Mouse (Mus musculus): Measurements from ENCODE around the gene Trak1. TPM values are rescaled to one million over a fixed set of nuclear protein-coding genes. Genes with fewer than 3 reads are reported as not detected.

The Trak1 gene
- polyA plus RNA-seq, 1 experiment from 2014 or later = 9.3 TPM

- 2% methylated on average over 48 of the region's 48 CpGs for WGBS
- ATAC-seq (ENCODE audit: insufficient number of reproducible peaks, low FRiP score, low TSS enrichment, low read depth) = no peak
- peak; percentile 58 for DNase-seq (ENCODE audit: low spot score)
- no peaks in the 10 kb centered on the region; the same call in 1 of the 2 replicates for H3K4me1 ChIP-seq (ENCODE audit: control insufficient read depth, insufficient read depth, low read length)
- peak overlapping the region; percentile 55 for H3K4me2 ChIP-seq (ENCODE audit: low read depth, severe bottlenecking)
- H3K27me3 ChIP-seq (ENCODE audit: control insufficient read depth, insufficient read depth, low read length) = peaks cover 39% of the 10 kb centered on the region
- H3K9me3 ChIP-seq (ENCODE audit: control insufficient read depth, low read length) = no peaks in the 10 kb centered on the region
- H3K27ac ChIP-seq (replicated peaks; ENCODE audit: low read depth, low read length) = no peak overlapping the region
- peak overlapping the region; percentile 20 for H3K4me3 ChIP-seq (ENCODE audit: low read depth, low read length)
- peak overlapping the region; percentile 27; the same call in 1 of the 2 replicates for H3K9ac ChIP-seq (ENCODE audit: low read length)
- H3K36me3 ChIP-seq (ENCODE audit: control insufficient read depth, insufficient read depth, low read length) = no peaks in the 10 kb centered on the region
Observed at GRCm38 (mm10) chr9:121494006-121494767, 196.9 kb downstream of the Trak1 start.

- ATAC-seq (ENCODE audit: insufficient number of reproducible peaks, low FRiP score, low TSS enrichment, low read depth) (no peak), DNase-seq (ENCODE audit: low spot score) (peak; percentile 61)
- Histone ChIP-seq H3K9me3 (ENCODE audit: control insufficient read depth, low read length) (no peaks in the 10 kb centered on the region), H3K27ac (replicated peaks; ENCODE audit: low read depth, low read length) (no peak within 1 kb of the TSS), H3K4me3 (ENCODE audit: low read depth, low read length) (peak within 1 kb of the TSS; percentile 20; the same call in 1 of the 2 replicates), H3K4me1 (ENCODE audit: control insufficient read depth, insufficient read depth, low read length) (no peaks in the 10 kb centered on the region; the same call in 1 of the 2 replicates), H3K4me2 (ENCODE audit: low read depth, severe bottlenecking) (peak within 1 kb of the TSS; percentile 55), H3K36me3 (ENCODE audit: control insufficient read depth, insufficient read depth, low read length) (no peaks in the 10 kb centered on the region), H3K9ac (ENCODE audit: low read length) (no peak within 1 kb of the TSS), H3K27me3 (ENCODE audit: control insufficient read depth, insufficient read depth, low read length) (peaks cover 39% of the 10 kb centered on the region)
- WGBS = 1% methylated on average over 12 of the region's 12 CpGs
Observed at GRCm38 (mm10) chr9:121495529-121495928, 198.2 kb downstream of the Trak1 start, which contains the start of gene Cck. Cck (minus strand) TSS chr9:121495694.

GRCm38 (mm10) chr9:121496102-121496501 is 198.8 kb downstream of the Trak1 start:
- Histone ChIP-seq H3K9me3 (ENCODE audit: control insufficient read depth, low read length) (no peaks in the 10 kb centered on the region), H3K27ac (replicated peaks; ENCODE audit: low read depth, low read length) (no peak overlapping the region), H3K4me2 (ENCODE audit: low read depth, severe bottlenecking) (no peak overlapping the region), H3K27me3 (ENCODE audit: control insufficient read depth, insufficient read depth, low read length) (peaks cover 39% of the 10 kb centered on the region), H3K4me1 (ENCODE audit: control insufficient read depth, insufficient read depth, low read length) (no peaks in the 10 kb centered on the region; the same call in 1 of the 2 replicates), H3K4me3 (ENCODE audit: low read depth, low read length) (no peak overlapping the region), H3K9ac (ENCODE audit: low read length) (no peak overlapping the region), H3K36me3 (ENCODE audit: control insufficient read depth, insufficient read depth, low read length) (no peaks in the 10 kb centered on the region)
- 30% methylated on average over 10 of the region's 10 CpGs for WGBS
- DNase-seq (ENCODE audit: low spot score) (no peak), ATAC-seq (ENCODE audit: insufficient number of reproducible peaks, low FRiP score, low TSS enrichment, low read depth) (no peak)

- Histone ChIP-seq H3K9me3 (ENCODE audit: control insufficient read depth, low read length) (no peaks in the 10 kb centered on the region), H3K4me1 (ENCODE audit: control insufficient read depth, insufficient read depth, low read length) (no peaks in the 10 kb centered on the region), H3K4me2 (ENCODE audit: low read depth, severe bottlenecking) (no peak overlapping the region), H3K9ac (ENCODE audit: low read length) (no peak overlapping the region), H3K27me3 (ENCODE audit: control insufficient read depth, insufficient read depth, low read length) (no peaks in the 10 kb centered on the region), H3K4me3 (ENCODE audit: low read depth, low read length) (no peak overlapping the region), H3K27ac (replicated peaks; ENCODE audit: low read depth, low read length) (no peak overlapping the region), H3K36me3 (ENCODE audit: control insufficient read depth, insufficient read depth, low read length) (no peaks in the 10 kb centered on the region)
- ATAC-seq (ENCODE audit: insufficient number of reproducible peaks, low FRiP score, low TSS enrichment, low read depth) (no peak), DNase-seq (ENCODE audit: low spot score) (no peak)
- 93% methylated on average over 8 of the region's 8 CpGs for WGBS
Observed at GRCm38 (mm10) chr9:121505346-121505745, 208.0 kb downstream of the Trak1 start.

- Histone ChIP-seq H3K4me2 (ENCODE audit: low read depth, severe bottlenecking) (no peak overlapping the region), H3K27me3 (ENCODE audit: control insufficient read depth, insufficient read depth, low read length) (no peaks in the 10 kb centered on the region), H3K36me3 (ENCODE audit: control insufficient read depth, insufficient read depth, low read length) (no peaks in the 10 kb centered on the region), H3K27ac (replicated peaks; ENCODE audit: low read depth, low read length) (no peak overlapping the region), H3K9ac (ENCODE audit: low read length) (no peak overlapping the region), H3K4me1 (ENCODE audit: control insufficient read depth, insufficient read depth, low read length) (no peaks in the 10 kb centered on the region), H3K9me3 (ENCODE audit: control insufficient read depth, low read length) (no peaks in the 10 kb centered on the region), H3K4me3 (ENCODE audit: low read depth, low read length) (no peak overlapping the region)
- ATAC-seq (ENCODE audit: insufficient number of reproducible peaks, low FRiP score, low TSS enrichment, low read depth) (no peak), DNase-seq (ENCODE audit: low spot score) (no peak)
- 67% methylated on average over 8 of the region's 8 CpGs for WGBS
Observed at GRCm38 (mm10) chr9:121506478-121507180, 209.3 kb downstream of the Trak1 start.

GRCm38 (mm10) chr9:121511911-121512310 is 214.6 kb downstream of the Trak1 start:
- no peaks in the 10 kb centered on the region for H3K27me3 ChIP-seq (ENCODE audit: control insufficient read depth, insufficient read depth, low read length)
- DNase-seq (ENCODE audit: low spot score) = no peak

GRCm38 (mm10) chr9:121514462-121514861 is 217.2 kb downstream of the Trak1 start:
- H3K27me3 ChIP-seq (ENCODE audit: control insufficient read depth, insufficient read depth, low read length) = no peaks in the 10 kb centered on the region
- 81% methylated on average over 5 of the region's 5 CpGs for WGBS
- H3K4me1 ChIP-seq (ENCODE audit: control insufficient read depth, insufficient read depth, low read length) = no peaks in the 10 kb centered on the region
- no peaks in the 10 kb centered on the region for H3K9me3 ChIP-seq (ENCODE audit: control insufficient read depth, low read length)
- no peak overlapping the region for H3K4me3 ChIP-seq (ENCODE audit: low read depth, low read length)
- DNase-seq (ENCODE audit: low spot score) = no peak
- no peak overlapping the region for H3K27ac ChIP-seq (replicated peaks; ENCODE audit: low read depth, low read length)
- no peaks in the 10 kb centered on the region for H3K36me3 ChIP-seq (ENCODE audit: control insufficient read depth, insufficient read depth, low read length)
- no peak overlapping the region for H3K4me2 ChIP-seq (ENCODE audit: low read depth, severe bottlenecking)
- ATAC-seq (ENCODE audit: insufficient number of reproducible peaks, low FRiP score, low TSS enrichment, low read depth) = no peak
- no peak overlapping the region for H3K9ac ChIP-seq (ENCODE audit: low read length)

More at GRCm38 (mm10) chr9:121511911-121512310, 214.6 kb downstream of the Trak1 start:
- Histone ChIP-seq H3K36me3 (ENCODE audit: control insufficient read depth, insufficient read depth, low read length) (no peaks in the 10 kb centered on the region), H3K9ac (ENCODE audit: low read length) (no peak overlapping the region), H3K4me2 (ENCODE audit: low read depth, severe bottlenecking) (no peak overlapping the region), H3K9me3 (ENCODE audit: control insufficient read depth, low read length) (no peaks in the 10 kb centered on the region), H3K27ac (replicated peaks; ENCODE audit: low read depth, low read length) (no peak overlapping the region), H3K4me3 (ENCODE audit: low read depth, low read length) (no peak overlapping the region), H3K4me1 (ENCODE audit: control insufficient read depth, insufficient read depth, low read length) (no peaks in the 10 kb centered on the region)
- ATAC-seq (ENCODE audit: insufficient number of reproducible peaks, low FRiP score, low TSS enrichment, low read depth) = no peak
- 91% methylated on average over 4 of the region's 4 CpGs for WGBS

GRCm38 (mm10) chr9:121520047-121520446 is 222.7 kb downstream of the Trak1 start:
- no peak overlapping the region for H3K9ac ChIP-seq (ENCODE audit: low read length)
- no peaks in the 10 kb centered on the region for H3K4me1 ChIP-seq (ENCODE audit: control insufficient read depth, insufficient read depth, low read length)
- no peak overlapping the region for H3K4me2 ChIP-seq (ENCODE audit: low read depth, severe bottlenecking)
- H3K36me3 ChIP-seq (ENCODE audit: control insufficient read depth, insufficient read depth, low read length) = no peaks in the 10 kb centered on the region
- DNase-seq (ENCODE audit: low spot score) (no peak), ATAC-seq (ENCODE audit: insufficient number of reproducible peaks, low FRiP score, low TSS enrichment, low read depth) (no peak)
- H3K27me3 ChIP-seq (ENCODE audit: control insufficient read depth, insufficient read depth, low read length) = no peaks in the 10 kb centered on the region
- H3K9me3 ChIP-seq (ENCODE audit: control insufficient read depth, low read length) = no peaks in the 10 kb centered on the region
- no peak overlapping the region for H3K4me3 ChIP-seq (ENCODE audit: low read depth, low read length)
- H3K27ac ChIP-seq (replicated peaks; ENCODE audit: low read depth, low read length) = no peak overlapping the region
- WGBS = 82% methylated on average over 5 of the region's 5 CpGs

Data from limb, embryonic 11.5 days (tissue).